Mouse (Mus musculus) kidney, postnatal 10 days (tissue): ENCODE results near the gene Per2.
A peak's percentile ranks its signal among the peaks of the same experiment; 100 is the strongest.

Experiments used
- DNase-seq: peaks from one replicate; pipeline ENCODE4 v3.0.0; 2021; ENCODE audit warnings: mixed read lengths

Gene Per2

GRCm38 (mm10) chr1:91430761-91431160 is 28.4 kb downstream of the Per2 start:
- no peak for DNase-seq

DNA sequence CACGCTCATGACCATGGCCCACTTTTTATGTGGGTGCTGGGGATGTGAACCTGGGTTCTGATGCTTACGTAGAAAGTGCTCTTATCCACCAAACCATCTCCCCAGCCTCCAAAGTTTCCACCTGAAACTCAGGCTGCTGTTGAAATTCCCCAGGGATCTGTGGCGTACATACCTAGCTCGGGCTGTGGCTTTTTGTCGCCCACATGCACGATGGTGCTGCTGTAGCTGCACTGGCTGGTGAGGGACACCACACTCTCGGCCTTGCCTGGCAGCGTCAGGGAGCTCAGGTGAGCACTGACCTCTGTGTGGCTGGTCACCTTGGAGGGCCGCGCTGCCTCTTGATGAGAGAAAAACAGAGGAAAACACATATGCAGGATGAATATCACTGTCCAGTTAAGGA is 29.9 kb downstream of the Per2 start:
- DNase-seq: no peak

DNA sequence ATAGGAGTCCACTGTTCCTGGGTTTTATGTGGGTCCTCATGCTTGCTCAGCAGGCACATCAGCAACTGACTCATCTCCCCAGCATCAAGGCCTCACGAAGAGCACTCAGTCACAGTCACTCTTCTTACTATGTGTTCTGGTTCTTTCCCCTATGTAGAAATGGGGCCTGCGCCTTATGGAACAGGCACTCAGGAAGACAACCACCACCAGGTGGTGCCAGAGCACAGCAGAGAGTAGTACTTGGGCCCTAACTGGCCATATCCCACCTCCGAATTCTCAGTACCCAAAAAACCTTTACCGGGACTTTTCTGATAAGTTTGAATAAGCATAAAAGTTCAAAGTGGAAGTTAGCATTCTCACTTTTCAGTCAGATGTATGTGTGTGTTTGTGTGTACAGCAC is 30.5 kb downstream of the Per2 start:
- peak; percentile 95 for DNase-seq

GRCm38 (mm10) chr1:91426397-91426796 is 32.7 kb downstream of the Per2 start:
- DNase-seq: peak; percentile 4

DNA sequence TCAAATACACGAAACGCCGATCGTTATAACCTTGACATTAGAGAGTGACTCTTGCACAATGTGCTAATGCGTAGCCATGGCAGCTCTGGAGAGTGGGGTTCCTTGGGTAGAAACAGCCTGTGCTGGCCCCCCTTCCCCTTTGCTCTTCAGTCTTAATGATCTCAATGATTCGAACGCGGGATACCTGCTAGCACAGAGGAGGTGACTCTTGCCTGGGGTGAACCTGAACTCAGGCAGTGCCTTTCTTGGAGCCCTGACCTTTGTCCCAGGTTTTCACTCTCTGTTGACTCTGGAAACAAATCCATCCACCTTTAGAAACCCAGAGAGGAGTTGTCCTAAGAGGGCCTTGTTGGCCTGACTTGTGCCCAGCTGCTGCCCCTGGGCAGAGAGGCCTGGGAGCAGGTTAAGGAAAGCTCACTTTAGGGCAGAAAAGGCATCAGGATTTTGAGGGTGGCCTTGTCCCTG is 38.5 kb downstream of the Per2 start:
- DNase-seq: no peak

- no peak for DNase-seq
Measured at GRCm38 (mm10) chr1:91419862-91420600, 39.1 kb downstream of the Per2 start.

DNA sequence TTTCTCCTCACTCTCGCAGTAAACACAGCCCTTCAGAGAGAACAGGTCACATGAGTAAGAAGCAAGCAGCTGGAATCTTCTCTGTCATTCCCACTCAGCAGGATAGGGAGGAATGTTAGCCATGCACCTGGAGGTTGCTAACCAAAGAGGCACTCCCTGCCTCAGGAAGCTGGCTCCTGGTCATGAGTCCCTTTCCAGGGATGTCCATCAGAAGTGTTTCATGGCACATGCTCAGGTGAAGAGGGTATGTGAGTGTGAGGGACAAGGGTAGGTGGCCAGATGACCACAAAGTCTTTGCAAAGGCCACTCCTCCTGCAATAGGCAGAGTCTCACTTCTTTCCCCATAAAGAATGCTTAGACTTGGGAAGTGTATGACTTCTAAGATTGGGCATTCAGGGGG is 41.1 kb downstream of the Per2 start:
- no peak for DNase-seq

DNA sequence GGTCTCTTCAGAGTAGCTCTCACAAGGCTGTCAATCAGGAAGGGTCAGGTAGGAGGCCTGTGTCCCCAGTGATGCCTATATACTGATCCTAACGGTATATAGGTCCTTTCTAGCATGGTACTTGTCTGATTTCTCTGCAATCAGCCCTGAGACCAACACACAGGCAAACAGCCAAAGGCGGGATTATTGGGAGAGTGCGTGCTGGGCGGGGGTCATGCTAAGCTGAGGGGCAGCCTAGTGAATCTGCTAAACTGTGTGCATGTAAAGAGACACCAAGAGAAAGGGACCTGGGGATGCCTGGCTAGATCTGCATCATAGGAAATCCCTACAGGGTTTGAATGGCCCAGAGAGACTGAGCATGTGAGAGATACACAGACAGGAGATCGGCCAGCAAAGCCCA is 43.8 kb downstream of the Per2 start:
- DNase-seq: no peak

DNA sequence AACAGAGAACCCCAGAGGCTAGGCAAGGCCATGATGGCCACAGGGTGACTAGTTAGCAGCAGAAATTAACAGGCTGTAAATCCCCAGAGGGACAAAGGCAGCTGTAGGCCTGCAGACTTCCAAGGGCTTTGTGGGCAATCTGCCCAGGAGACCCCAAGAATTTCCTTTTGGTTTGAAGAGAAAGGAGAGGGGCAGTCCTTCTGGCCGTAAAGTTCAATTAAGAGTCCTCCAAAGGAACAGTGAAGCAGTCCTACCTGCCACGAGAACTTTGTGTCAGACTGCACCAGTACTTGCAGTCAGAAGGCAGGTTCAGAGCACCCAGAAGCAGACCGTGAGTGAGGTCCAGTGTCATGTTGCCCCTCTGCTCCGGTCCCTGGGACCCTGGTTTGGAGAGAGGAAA is 44.2 kb downstream of the Per2 start:
- DNase-seq: peak; percentile 60

DNA sequence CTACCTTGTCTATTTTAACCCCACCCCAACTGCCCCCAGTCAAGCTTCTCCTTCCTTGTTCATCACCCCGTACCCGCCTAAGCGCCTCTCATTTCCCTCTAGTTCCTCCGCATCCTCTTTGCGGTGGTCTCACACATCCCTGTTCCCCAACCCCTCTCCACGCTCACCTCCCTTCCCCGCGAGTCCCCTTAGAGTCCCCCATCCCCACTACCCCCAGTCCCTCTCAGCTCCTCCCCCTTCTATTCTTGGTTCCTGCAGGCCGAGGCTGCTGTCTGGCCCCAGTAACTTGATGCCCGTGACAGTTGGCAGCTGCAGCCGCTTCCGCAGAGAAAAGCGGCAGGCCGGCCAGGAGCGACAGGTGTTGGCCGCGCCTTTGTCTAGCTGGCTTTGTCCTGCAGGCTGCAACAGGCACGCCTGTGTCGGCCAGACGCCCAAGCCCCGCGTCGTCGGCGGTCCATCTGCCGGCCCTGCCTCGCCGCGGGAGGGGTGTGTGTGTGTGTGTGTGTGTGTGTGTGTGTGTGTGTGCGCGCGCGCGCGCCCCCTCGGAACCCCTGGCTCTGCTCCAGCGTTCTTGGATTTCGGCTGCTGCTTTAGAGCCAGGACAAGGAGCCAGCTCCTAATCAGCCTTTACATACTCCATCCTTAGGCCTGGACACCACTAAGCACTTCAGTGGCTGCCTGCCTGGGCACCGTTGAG is 45.1 kb downstream of the Per2 start, which contains the start of gene Hes6:
Gene Hes6 (minus strand): TSS at position 141 of the 697 bp plus-strand sequence.
- peak; percentile 89 for DNase-seq

GRCm38 (mm10) chr1:91413536-91413897 is 45.6 kb downstream of the Per2 start:
- DNase-seq: peak; percentile 64

GRCm38 (mm10) chr1:91413030-91413506 is 46.1 kb downstream of the Per2 start:
- DNase-seq: peak; percentile 97

DNA sequence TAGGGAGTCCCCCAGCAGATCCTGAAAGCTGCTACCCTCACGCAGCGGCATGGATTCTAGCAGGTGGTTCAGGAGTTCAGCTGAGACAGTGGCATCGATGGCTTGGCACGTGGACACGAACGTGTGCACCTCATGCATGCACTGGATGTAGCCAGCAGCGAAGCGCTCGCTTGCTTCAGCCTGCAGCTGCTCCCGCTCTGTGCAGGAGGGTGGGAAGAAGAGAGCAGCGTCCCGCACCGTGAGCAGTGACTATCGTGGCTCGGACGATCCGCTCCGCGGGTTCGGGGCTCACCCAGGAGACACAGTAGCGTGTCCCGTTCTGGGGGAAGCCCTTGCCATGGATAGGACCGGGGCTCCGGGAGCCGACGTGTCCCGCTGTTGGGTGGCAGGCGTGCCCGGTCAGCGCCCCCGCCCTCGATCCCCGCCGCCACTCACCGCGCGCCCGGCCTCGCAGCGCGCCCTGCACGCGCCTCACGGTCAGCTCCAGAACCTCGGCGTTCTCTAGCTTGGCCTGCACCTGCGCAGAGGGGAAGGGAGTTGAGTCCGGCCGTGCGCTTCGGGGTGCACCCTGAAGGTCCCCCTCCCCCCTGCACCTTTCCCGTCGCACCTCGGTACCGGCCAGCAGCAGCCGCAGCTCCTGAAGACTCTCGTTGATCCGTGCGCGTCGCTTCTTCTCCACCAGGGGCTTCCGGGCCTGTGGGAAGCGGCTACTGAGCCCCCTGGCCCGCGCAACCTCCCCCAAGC is 46.7 kb downstream of the Per2 start:
- DNase-seq: peak; percentile 59

GRCm38 (mm10) chr1:91411631-91412285 is 47.4 kb downstream of the Per2 start:
- DNase-seq: peak; percentile 23

DNA sequence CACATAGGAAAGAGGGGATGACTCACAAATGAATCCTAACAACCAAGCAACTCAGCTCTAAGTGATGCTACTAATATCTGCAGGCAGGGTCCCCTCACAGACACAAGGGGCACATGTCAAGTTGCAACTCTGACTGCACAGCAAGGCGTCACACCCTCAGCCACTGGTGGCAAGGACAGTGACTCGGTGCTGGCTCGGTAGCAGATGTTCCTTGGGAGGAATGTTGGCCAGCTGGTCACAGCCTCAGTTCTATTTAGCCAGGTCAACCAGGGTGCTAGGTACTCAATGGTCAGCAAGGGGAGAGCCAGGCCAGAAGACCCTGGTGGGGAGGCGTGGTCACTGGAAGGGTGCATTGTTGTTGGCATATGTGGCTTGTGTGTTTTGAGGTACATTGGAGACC is 51.3 kb downstream of the Per2 start:
- DNase-seq: no peak

DNA sequence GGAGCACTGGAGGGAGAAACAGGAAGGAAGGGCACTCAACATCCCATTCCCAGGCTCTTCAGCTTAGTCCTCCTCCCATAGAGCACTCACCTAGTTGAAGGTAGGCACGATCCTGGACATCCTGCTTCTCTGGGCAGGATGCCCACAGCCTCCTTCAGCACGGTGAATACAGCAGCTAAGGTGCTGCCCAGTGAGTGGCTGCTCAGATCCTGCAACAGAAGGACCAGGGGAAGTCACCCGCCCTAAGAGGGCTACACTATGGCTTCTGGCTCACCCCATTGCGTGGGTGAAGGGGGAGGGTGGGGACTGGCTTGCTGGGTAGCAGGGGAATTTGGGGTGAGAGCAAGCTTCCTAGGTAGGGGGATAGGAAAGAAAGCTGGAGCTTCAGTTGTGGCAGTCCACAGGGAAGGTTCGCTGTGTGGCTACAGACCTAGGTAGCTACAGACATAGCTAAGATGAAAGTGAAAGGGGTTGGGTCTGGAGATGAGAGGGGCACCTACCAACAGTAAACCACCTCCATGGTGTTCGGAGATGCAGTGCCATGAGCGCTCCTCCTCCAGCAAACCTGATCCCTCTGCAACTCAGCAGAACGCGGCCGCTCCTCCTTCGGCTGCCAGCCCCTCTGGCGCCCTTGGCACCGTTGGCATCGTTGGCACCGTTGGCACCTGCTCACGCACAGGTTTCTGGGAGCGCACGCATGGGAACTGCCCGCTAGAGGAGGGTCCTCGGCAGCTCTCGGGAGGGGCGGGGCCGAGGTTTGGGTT is 53.5 kb downstream of the Per2 start:
- DNase-seq: no peak

DNA sequence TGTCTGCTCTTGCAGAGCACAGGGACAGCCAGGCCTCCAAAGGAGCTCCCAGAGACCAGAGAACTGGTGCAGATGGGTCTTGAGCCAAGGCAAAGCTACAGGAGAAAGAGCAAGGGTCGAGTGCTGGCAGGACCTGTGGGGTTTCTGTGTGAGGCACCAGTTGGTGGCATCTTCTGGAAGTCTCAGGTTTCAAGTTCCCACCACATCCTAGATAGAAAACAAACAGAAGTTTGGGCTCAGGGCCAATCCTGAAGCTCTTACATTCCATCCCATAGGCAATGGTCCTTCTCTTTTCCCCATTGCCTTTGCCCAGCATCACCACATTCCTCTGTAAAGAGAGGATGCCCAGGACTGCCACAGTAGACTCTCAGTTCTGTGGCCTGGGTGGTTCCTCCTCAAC is 54.1 kb downstream of the Per2 start:
- DNase-seq: no peak

DNA sequence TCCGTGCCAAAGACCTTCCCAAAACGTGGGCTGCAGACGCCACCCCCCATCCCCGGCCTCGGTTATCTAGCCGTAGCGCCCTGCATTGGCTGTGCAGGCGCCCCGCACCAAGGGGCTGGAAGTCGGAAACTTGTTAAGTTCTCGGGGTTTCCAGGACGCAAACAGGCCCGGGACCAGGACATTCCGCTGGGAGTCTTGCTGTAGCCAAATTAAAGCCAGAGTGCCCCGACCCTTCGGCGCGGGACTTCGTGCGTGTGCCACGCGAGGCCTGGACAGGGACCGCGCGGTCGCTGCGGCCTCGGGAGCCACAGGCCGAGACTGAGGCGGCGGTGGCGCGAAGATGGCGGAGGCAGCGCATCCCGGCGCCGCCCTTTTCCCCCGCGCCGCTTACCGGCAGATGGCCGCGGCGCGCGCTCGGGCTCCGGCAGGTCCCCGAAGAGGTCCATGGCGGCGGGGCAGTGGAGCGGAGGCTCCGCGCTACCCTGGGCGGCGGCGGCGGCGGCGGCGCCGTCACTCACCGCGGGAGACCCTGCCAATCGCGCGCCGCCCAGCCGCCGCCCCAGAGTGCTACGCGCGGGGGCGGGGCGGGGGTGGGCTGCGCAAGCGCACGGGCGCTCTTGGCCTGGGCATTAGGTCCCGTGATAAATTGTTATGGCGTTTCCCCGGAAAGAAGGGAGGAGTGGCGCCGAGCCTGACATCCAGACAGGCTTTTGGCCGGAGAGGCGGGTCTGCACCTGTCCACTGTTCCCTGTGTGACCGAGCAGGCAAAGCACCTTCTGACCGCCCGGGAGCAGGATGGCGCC is 60.7 kb downstream of the Per2 start, which contains the start of gene Ilkap:
Gene Ilkap (minus strand): TSS at position 556 of the 803 bp plus-strand sequence.
- DNase-seq: peak; percentile 89

GRCm38 (mm10) chr1:91397927-91398259 is 61.2 kb downstream of the Per2 start:
- DNase-seq: no peak

DNA sequence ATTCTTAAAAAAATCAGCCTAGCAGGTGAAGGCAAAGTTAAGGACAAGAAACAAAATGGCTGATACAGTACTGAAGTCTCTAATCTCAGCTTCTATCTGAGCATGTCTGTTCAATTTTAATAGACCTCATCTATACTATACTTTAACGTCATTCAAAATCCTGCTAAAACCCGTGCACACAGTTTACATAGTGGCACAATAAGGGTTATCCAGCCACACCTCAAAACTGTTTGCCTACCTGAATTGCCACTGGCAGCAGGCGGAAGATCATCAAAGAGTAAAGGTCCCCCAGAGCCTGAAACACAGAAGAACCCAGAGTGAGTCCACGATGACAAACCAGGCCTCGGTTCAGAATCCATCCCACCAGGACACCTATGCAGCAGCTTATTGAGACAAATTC is 68.8 kb downstream of the Per2 start:
- DNase-seq: no peak

DNA sequence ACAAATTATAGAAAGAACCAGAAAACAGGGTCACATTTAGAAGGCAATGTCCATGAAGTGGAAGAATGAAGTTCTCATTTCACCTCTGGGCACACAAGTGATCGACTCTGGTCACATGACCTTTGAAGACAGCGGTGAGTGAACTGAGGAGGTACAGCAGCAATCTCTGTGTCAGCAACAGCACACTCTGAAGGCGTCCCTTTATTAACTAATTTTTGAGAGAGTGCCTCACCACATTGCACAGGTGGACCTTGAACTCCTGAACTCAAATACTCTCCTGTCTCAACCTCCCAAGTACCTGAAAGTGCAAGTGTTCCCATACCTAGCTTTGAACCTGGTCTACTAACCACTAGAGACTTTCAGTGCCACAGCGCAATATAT is 78.0 kb downstream of the Per2 start:
- no peak for DNase-seq
